Mouse (Mus musculus) CH12.LX (cell line): Measurements from ENCODE around the gene Lcn12. TPM values are rescaled to one million over a fixed set of nuclear protein-coding genes. Genes with fewer than 3 reads are reported as not detected.

ENCODE experiments used
- DNase-seq: peaks from one replicate; pipeline ENCODE4 v3.0.0-alpha.2; 2013; ENCODE audit errors: extremely low read depth
- H3K27ac ChIP-seq: 2 replicates; pipeline ENCODE4 v1.5.1; 2012; ENCODE audit warnings: low read depth, mild to moderate bottlenecking, control low read depth, moderate library complexity; ENCODE audit not compliant: insufficient read depth
- H3K27me3 ChIP-seq: replicated peaks from 2 replicates; pipeline ENCODE3; 2012; ENCODE audit warnings: inconsistent platforms
- H3K36me3 ChIP-seq, 2 experiments: replicated peaks in 1 of 2; 2 replicates each; pipeline versions ENCODE3 to v1.6.1; 2012; ENCODE audit warnings: inconsistent platforms in 1 of 2, low read length in 1 of 2, mild to moderate bottlenecking in 1 of 2, mixed read lengths in 1 of 2, moderate library complexity in 1 of 2; ENCODE audit not compliant: control insufficient read depth in 1 of 2, insufficient read depth in 1 of 2
- H3K4me1 ChIP-seq, 2 experiments: 2 replicates each; pipeline ENCODE4 v1.6.1; 2012; ENCODE audit warnings: inconsistent platforms in 1 of 2, moderate library complexity in 1 of 2; ENCODE audit not compliant: insufficient read depth in 2 of 2, control insufficient read depth in 1 of 2
- H3K4me2 ChIP-seq: 2 replicates; pipeline ENCODE4 v1.6.1; 2012; ENCODE audit warnings: low read depth, mild to moderate bottlenecking, control low read depth; ENCODE audit not compliant: poor library complexity, insufficient read depth, severe bottlenecking
- H3K4me3 ChIP-seq, 3 experiments: fragments of 150-350 bp in 1 of 3; sonication (generic) in 1 of 3; replicated peaks in 1 of 3; 2 replicates each; pipeline versions ENCODE3 to v1.5.1; 2011 to 2012; ENCODE audit warnings: low read depth in 2 of 3, low read length in 2 of 3, mild to moderate bottlenecking in 2 of 3, moderate library complexity in 2 of 3, control low read depth in 1 of 3, improper control_type of control experiment in 1 of 3, inconsistent platforms in 1 of 3, mixed read lengths in 1 of 3; ENCODE audit not compliant: poor library complexity in 1 of 3
- H3K79me2 ChIP-seq: replicated peaks from 2 replicates; pipeline ENCODE4 v1.6.1; 2012; ENCODE audit warnings: mild to moderate bottlenecking, moderate library complexity; ENCODE audit not compliant: control insufficient read depth, poor library complexity, insufficient read depth, severe bottlenecking; ENCODE audit errors: extremely low read depth
- H3K9ac ChIP-seq: 2 replicates; pipeline ENCODE4 v1.6.1; 2012; ENCODE audit warnings: low read depth, mild to moderate bottlenecking, control low read depth, moderate library complexity; ENCODE audit not compliant: insufficient read depth
- H3K9me3 ChIP-seq: replicated peaks from 2 replicates; pipeline ENCODE3; 2012; ENCODE audit warnings: low read length, inconsistent platforms, mixed read lengths
- BHLHE40 ChIP-seq: IDR thresholded peaks from 2 replicates; pipeline ENCODE4 v1.6.1; 2011; ENCODE audit warnings: mild to moderate bottlenecking, low read depth, low read length, improper control_type of control experiment
- CHD1 ChIP-seq: IDR thresholded peaks from 2 replicates; pipeline ENCODE4 v1.6.1; 2012; ENCODE audit warnings: low read depth, low read length, improper control_type of control experiment, inconsistent platforms
- CHD2 ChIP-seq: IDR thresholded peaks from 2 replicates; pipeline ENCODE4 v1.6.1; 2011; ENCODE audit warnings: low read length, improper control_type of control experiment
- E2F4 ChIP-seq: IDR thresholded peaks from 2 replicates; pipeline ENCODE4 v1.6.1; 2011; ENCODE audit warnings: low read depth, low read length, improper control_type of control experiment; ENCODE audit not compliant: insufficient replicate concordance
- ELF1 ChIP-seq: IDR thresholded peaks from 2 replicates; pipeline ENCODE4 v1.6.1; 2014; ENCODE audit warnings: low read depth, mild to moderate bottlenecking, inconsistent platforms, low read length, improper control_type of control experiment
- GABPA ChIP-seq: IDR thresholded peaks from 2 replicates; pipeline ENCODE4 v1.6.1; 2012; ENCODE audit warnings: low read depth, low read length, improper control_type of control experiment, inconsistent platforms; ENCODE audit not compliant: insufficient replicate concordance
- HCFC1 ChIP-seq: IDR thresholded peaks from 2 replicates; pipeline ENCODE4 v1.6.1; 2012; ENCODE audit warnings: low read depth, mild to moderate bottlenecking, inconsistent platforms, low read length, improper control_type of control experiment
- JUN ChIP-seq: IDR thresholded peaks from 2 replicates; pipeline ENCODE4 v1.6.1; 2011; ENCODE audit warnings: low read depth, mild to moderate bottlenecking, low read length, improper control_type of control experiment, moderate library complexity; ENCODE audit not compliant: insufficient read depth
- MAX ChIP-seq: IDR thresholded peaks from 2 replicates; pipeline ENCODE4 v1.6.1; 2011; ENCODE audit warnings: low read length, improper control_type of control experiment
- MAZ ChIP-seq: IDR thresholded peaks from 2 replicates; pipeline ENCODE4 v1.6.1; 2012; ENCODE audit warnings: low read depth, mild to moderate bottlenecking, inconsistent platforms, low read length, improper control_type of control experiment, moderate library complexity
- MEF2A ChIP-seq: IDR thresholded peaks from 2 replicates; pipeline ENCODE4 v1.6.1; 2014; ENCODE audit warnings: low read depth, mild to moderate bottlenecking, inconsistent platforms, low read length, improper control_type of control experiment, borderline replicate concordance
- MXI1 ChIP-seq: IDR thresholded peaks from 2 replicates; pipeline ENCODE4 v1.6.1; 2011; ENCODE audit warnings: mild to moderate bottlenecking, low read depth, low read length, improper control_type of control experiment
- NELFE ChIP-seq: IDR thresholded peaks from 2 replicates; pipeline ENCODE4 v1.6.1; 2011; ENCODE audit warnings: low read depth, low read length, improper control_type of control experiment
- NRF1 ChIP-seq: IDR thresholded peaks from 2 replicates; pipeline ENCODE4 v1.6.1; 2014; ENCODE audit warnings: low read depth, mild to moderate bottlenecking, inconsistent platforms, low read length, improper control_type of control experiment, moderate library complexity
- POLR2A ChIP-seq: IDR thresholded peaks from 2 replicates; pipeline ENCODE4 v1.6.1; 2011; ENCODE audit warnings: low read depth, mild to moderate bottlenecking, improper control_type of control experiment, low read length
- SIN3A ChIP-seq: IDR thresholded peaks from 2 replicates; pipeline ENCODE4 v1.6.1; 2012; ENCODE audit warnings: low read length, improper control_type of control experiment, inconsistent platforms
- SMC3 ChIP-seq: IDR thresholded peaks from 2 replicates; pipeline ENCODE4 v1.6.1; 2011; ENCODE audit warnings: low read depth, low read length, improper control_type of control experiment
- TBP ChIP-seq: conservative IDR thresholded peaks from 2 replicates; pipeline ENCODE4 v1.6.1; 2011; ENCODE audit warnings: low read depth, low read length, improper control_type of control experiment
- TCF12 ChIP-seq: IDR thresholded peaks from 2 replicates; pipeline ENCODE4 v1.6.1; 2014; ENCODE audit warnings: low read depth, mild to moderate bottlenecking, inconsistent platforms, low read length, improper control_type of control experiment
- UBTF ChIP-seq: IDR thresholded peaks from 2 replicates; pipeline ENCODE4 v1.6.1; 2012; ENCODE audit warnings: low read depth, mild to moderate bottlenecking, inconsistent platforms, low read length, improper control_type of control experiment, moderate library complexity
- USF1 ChIP-seq: IDR thresholded peaks from 2 replicates; pipeline ENCODE4 v1.6.1; 2014; ENCODE audit warnings: low read depth, mild to moderate bottlenecking, inconsistent platforms, low read length, improper control_type of control experiment
- ZKSCAN1 ChIP-seq: IDR thresholded peaks from 2 replicates; pipeline ENCODE4 v1.6.1; 2012; ENCODE audit warnings: low read depth, inconsistent platforms, low read length, improper control_type of control experiment, borderline replicate concordance
- ZMIZ1 ChIP-seq: IDR thresholded peaks from 2 replicates; pipeline ENCODE4 v1.6.1; 2012; ENCODE audit warnings: low read depth, mild to moderate bottlenecking, inconsistent platforms, low read length, improper control_type of control experiment
- dilution Hi-C: fragments of 300-500 bp; cut with MboI; formaldehyde crosslinking; loops from 2 replicates; pipeline ENCODE4 v1.14.3; 2020; ENCODE audit warnings: low sequenced_read_pairs; ENCODE audit not compliant: extremely low pct_unique_long_range_greater_than_20kb, extremely low pct_ligation_motif_present
- in situ Hi-C: fragments of 300-500 bp; cut with MboI; formaldehyde crosslinking; loops from 3 replicates; pipeline ENCODE4 v1.14.3; 2019; ENCODE audit warnings: low sequenced_read_pairs, low pct_ligation_motif_present, low pct_unique_long_range_greater_than_20kb, mixed read lengths
- polyA plus RNA-seq: library from polyadenylated mRNA; unstranded; fragments of >175 nt; gene quantifications from 2 replicates; pipeline ENCODE4 v1.2.1, GENCODE M21; 2012; ENCODE audit warnings: low read depth; ENCODE audit not compliant: insufficient read length
- total RNA-seq, 2 experiments: library from RNA; depleted of rRNA; stranded (reverse); fragments of 300-350 nt in 1 of 2; fragments of >200 nt in 1 of 2; gene quantifications; 2 replicates each; pipeline ENCODE4 v1.2.3; 2012 to 2014

Gene Lcn12
- total and polyA plus RNA-seq, 3 experiments, result not detected

- Histone ChIP-seq H3K9ac (no peak overlapping the region), H3K4me3 (peak overlapping the region in 1 of 3 experiments; percentile 18), H3K4me1 (peaks cover 33 to 50% of the 10 kb centered on the region in 2 experiments), H3K9me3 (no peaks in the 10 kb centered on the region), H3K4me2 (peak overlapping the region; percentile 8; the same call in 1 of the 2 replicates), H3K27me3 (no peaks in the 10 kb centered on the region), H3K36me3 (peaks cover 11 to 25% of the 10 kb centered on the region in 2 experiments), H3K79me2 (peaks cover 2% of the 10 kb centered on the region; the same call in 1 of the 2 replicates), H3K27ac (peak overlapping the region; percentile 35)
- dilution Hi-C loops (no loop called here), in situ Hi-C loops (no loop called here)
- TF ChIP-seq UBTF, result no peak
- no peak for TF ChIP-seq HCFC1
- no peak for TF ChIP-seq SMC3
- no peak for TF ChIP-seq E2F4
- TF ChIP-seq CHD1, result no peak
- TF ChIP-seq POLR2A, result no peak
- TF ChIP-seq GABPA, result no peak
- no peak for TF ChIP-seq CHD2
- no peak for DNase-seq
These were observed 32.3 kb downstream of the Lcn12 start for GRCm38 (mm10) chr2:25461407-25461806.

- peak; percentile 100 for DNase-seq
- H3K9me3 ChIP-seq, result no peaks in the 10 kb centered on the region
- in situ Hi-C loops, result no loop called here
- H3K27me3 ChIP-seq, result no peaks in the 10 kb centered on the region
- peaks cover 2% of the 10 kb centered on the region; the same call in 1 of the 2 replicates for H3K79me2 ChIP-seq
- TF ChIP-seq NRF1 (peak; percentile 84), HCFC1 (peak; percentile 74), MAZ (0 out of 2 replicates have a peak, but pooled peaks have one; percentile 32), BHLHE40 (peak; percentile 91), SIN3A (peak; percentile 80; the same call in 1 of the 2 replicates), MAX (peak; percentile 7), POLR2A (peak; percentile 87), SMC3 (no peak), USF1 (peak; percentile 20; the same call in 1 of the 2 replicates), TCF12 (peak; percentile 44; the same call in 1 of the 2 replicates), ELF1 (peak; percentile 91), MEF2A (peak; percentile 58; the same call in 1 of the 2 replicates), JUN (no peak), E2F4 (peak; percentile 20; the same call in 1 of the 2 replicates), ZMIZ1 (no peak; the same call in 1 of the 2 replicates), TBP (peak; percentile 76), ZKSCAN1 (no peak), UBTF (no peak), NELFE (peak; percentile 81), MXI1 (peak; percentile 84)
- peak within 1 kb of the TSS; percentile 77 for H3K4me2 ChIP-seq
- H3K4me1 ChIP-seq, result peaks cover 27 to 43% of the 10 kb centered on the region in 2 experiments
- H3K27ac ChIP-seq, result peak within 1 kb of the TSS; percentile 70
- dilution Hi-C loops, result no loop called here
- H3K36me3 ChIP-seq, result peaks cover 11 to 27% of the 10 kb centered on the region in 2 experiments
- H3K9ac ChIP-seq, result peak within 1 kb of the TSS; percentile 47
- peak within 1 kb of the TSS; percentile 68 to 90 (median 74) for H3K4me3 ChIP-seq
These were observed 33.0 kb downstream of the Lcn12 start, which contains the start of gene Paxx for GRCm38 (mm10) chr2:25460551-25461309. Gene Paxx (minus strand): TSS chr2:25461094.
